Mouse (Mus musculus): ENCODE measurements around the gene Prdx6b. TPM values are rescaled to one million over a fixed set of nuclear protein-coding genes. Genes with fewer than 3 reads are reported as not detected.

Gene Prdx6b
- not detected in 2 replicates for polyA plus RNA-seq (2016; fragmentation: Nextera tagmentation; extraction: Ambion mirVana)

GRCm38 (mm10) chr2:80292172-80292571 is at the start of gene Prdx6b:
Prdx6b (plus strand) TSS chr2:80292472.
- 75% methylated on average over 8 of the region's 8 CpGs for WGBS
- no peaks in the 10 kb centered on the region for H3K36me3 ChIP-seq
- H3K4me2 ChIP-seq, result no peak within 1 kb of the TSS
- no peaks in the 10 kb centered on the region for H3K27me3 ChIP-seq (replicated peaks)
- H3K4me3 ChIP-seq, result no peak within 1 kb of the TSS
- no peak within 1 kb of the TSS for H3K27ac ChIP-seq (ENCODE audit: poor library complexity, severe bottlenecking)
- no peak for ATAC-seq (ENCODE audit: insufficient number of reproducible peaks, low FRiP score)
- H3K9me3 ChIP-seq (replicated peaks), result no peaks in the 10 kb centered on the region
- H3K9ac ChIP-seq, result no peak within 1 kb of the TSS
- no peaks in the 10 kb centered on the region for H3K4me1 ChIP-seq (replicated peaks)

GRCm38 (mm10) chr2:80247466-80247865 is 44.8 kb upstream of the Prdx6b start:
- no peaks in the 10 kb centered on the region for H3K9me3 ChIP-seq (replicated peaks)
- no peak overlapping the region for H3K4me2 ChIP-seq
- no peak overlapping the region for H3K27ac ChIP-seq (ENCODE audit: poor library complexity, severe bottlenecking)
- no peak overlapping the region for H3K9ac ChIP-seq
- H3K27me3 ChIP-seq (replicated peaks), result no peaks in the 10 kb centered on the region
- H3K4me3 ChIP-seq, result no peak overlapping the region
- no peaks in the 10 kb centered on the region for H3K36me3 ChIP-seq
- ATAC-seq (ENCODE audit: insufficient number of reproducible peaks, low FRiP score), result no peak
- peaks cover 3% of the 10 kb centered on the region for H3K4me1 ChIP-seq (replicated peaks)
- WGBS, result 62% methylated on average over 3 of the region's 3 CpGs

GRCm38 (mm10) chr2:80247868-80248267 is 44.4 kb upstream of the Prdx6b start:
- no peak for ATAC-seq (ENCODE audit: insufficient number of reproducible peaks, low FRiP score)
- no peak overlapping the region for H3K27ac ChIP-seq (ENCODE audit: poor library complexity, severe bottlenecking)
- H3K27me3 ChIP-seq (replicated peaks), result no peaks in the 10 kb centered on the region
- H3K4me3 ChIP-seq, result no peak overlapping the region
- H3K4me2 ChIP-seq, result no peak overlapping the region
- H3K36me3 ChIP-seq, result no peaks in the 10 kb centered on the region
- H3K9ac ChIP-seq, result no peak overlapping the region
- no peaks in the 10 kb centered on the region for H3K9me3 ChIP-seq (replicated peaks)
- peaks cover 3% of the 10 kb centered on the region for H3K4me1 ChIP-seq (replicated peaks)

GRCm38 (mm10) chr2:80259888-80260672 is 32.2 kb upstream of the Prdx6b start:
- 86% methylated on average over 3 of the region's 3 CpGs for WGBS
- no peaks in the 10 kb centered on the region for H3K36me3 ChIP-seq

GRCm38 (mm10) chr2:80266894-80267293 is 25.4 kb upstream of the Prdx6b start:
- WGBS, result 20% methylated on average over 11 of the region's 11 CpGs
- Histone ChIP-seq H3K9ac (no peak overlapping the region), H3K4me3 (peak overlapping the region; percentile 24; the same call in 1 of the 2 replicates), H3K27me3 (replicated peaks) (peaks cover 6% of the 10 kb centered on the region; the same call in 1 of the 2 replicates), H3K4me2 (peak overlapping the region; percentile 57), H3K9me3 (replicated peaks) (no peaks in the 10 kb centered on the region), H3K4me1 (replicated peaks) (peaks cover 6% of the 10 kb centered on the region; the same call in 1 of the 2 replicates), H3K27ac (ENCODE audit: poor library complexity, severe bottlenecking) (no peak overlapping the region), H3K36me3 (no peaks in the 10 kb centered on the region)
- ATAC-seq (ENCODE audit: insufficient number of reproducible peaks, low FRiP score), result no peak

More at GRCm38 (mm10) chr2:80259888-80260672, 32.2 kb upstream of the Prdx6b start:
- ATAC-seq (ENCODE audit: insufficient number of reproducible peaks, low FRiP score), result no peak
- H3K27ac ChIP-seq (ENCODE audit: poor library complexity, severe bottlenecking), result no peak overlapping the region
- H3K27me3 ChIP-seq (replicated peaks), result no peaks in the 10 kb centered on the region; the same call in 1 of the 2 replicates
- H3K9ac ChIP-seq, result no peak overlapping the region
- no peak overlapping the region for H3K4me2 ChIP-seq
- no peaks in the 10 kb centered on the region for H3K4me1 ChIP-seq (replicated peaks)
- no peak overlapping the region for H3K4me3 ChIP-seq
- H3K9me3 ChIP-seq (replicated peaks), result 0 out of 2 replicates have a peak, but pooled peaks cover 3% of the 10 kb centered on the region

GRCm38 (mm10) chr2:80268053-80268452 is 24.2 kb upstream of the Prdx6b start:
- peaks cover 6% of the 10 kb centered on the region; the same call in 1 of the 2 replicates for H3K4me1 ChIP-seq (replicated peaks)
- no peak for ATAC-seq (ENCODE audit: insufficient number of reproducible peaks, low FRiP score)
- no peak overlapping the region for H3K9ac ChIP-seq
- WGBS, result 56% methylated on average over 4 of the region's 4 CpGs
- no peaks in the 10 kb centered on the region for H3K9me3 ChIP-seq (replicated peaks)
- H3K4me3 ChIP-seq, result no peak overlapping the region
- H3K4me2 ChIP-seq, result no peak overlapping the region
- no peak overlapping the region for H3K27ac ChIP-seq (ENCODE audit: poor library complexity, severe bottlenecking)
- H3K27me3 ChIP-seq (replicated peaks), result 0 out of 2 replicates have a peak, but pooled peaks cover 6% of the 10 kb centered on the region
- H3K36me3 ChIP-seq, result no peaks in the 10 kb centered on the region

GRCm38 (mm10) chr2:80271431-80271830 is 20.8 kb upstream of the Prdx6b start:
- 54% methylated on average over 1 of the region's 1 CpGs for WGBS
- peaks cover 6% of the 10 kb centered on the region; the same call in 1 of the 2 replicates for H3K4me1 ChIP-seq (replicated peaks)
- no peaks in the 10 kb centered on the region for H3K9me3 ChIP-seq (replicated peaks)
- no peak overlapping the region for H3K27ac ChIP-seq (ENCODE audit: poor library complexity, severe bottlenecking)
- no peak overlapping the region for H3K4me3 ChIP-seq
- ATAC-seq (ENCODE audit: insufficient number of reproducible peaks, low FRiP score), result no peak
- H3K4me2 ChIP-seq, result no peak overlapping the region
- H3K27me3 ChIP-seq (replicated peaks), result no peaks in the 10 kb centered on the region; the same call in 1 of the 2 replicates
- no peaks in the 10 kb centered on the region for H3K36me3 ChIP-seq
- no peak overlapping the region for H3K9ac ChIP-seq

GRCm38 (mm10) chr2:80273038-80273437 is 19.2 kb upstream of the Prdx6b start:
- Histone ChIP-seq H3K27ac (ENCODE audit: poor library complexity, severe bottlenecking) (no peak overlapping the region), H3K4me3 (no peak overlapping the region), H3K27me3 (replicated peaks) (no peaks in the 10 kb centered on the region; the same call in none of the 2 replicates), H3K4me2 (no peak overlapping the region), H3K9ac (no peak overlapping the region), H3K36me3 (no peaks in the 10 kb centered on the region), H3K4me1 (replicated peaks) (peaks cover 6% of the 10 kb centered on the region; the same call in 1 of the 2 replicates), H3K9me3 (replicated peaks) (no peaks in the 10 kb centered on the region)
- WGBS, result 82% methylated on average over 3 of the region's 3 CpGs
- ATAC-seq (ENCODE audit: insufficient number of reproducible peaks, low FRiP score), result no peak

GRCm38 (mm10) chr2:80273763-80274162 is 18.5 kb upstream of the Prdx6b start:
- H3K4me2 ChIP-seq, result no peak overlapping the region
- H3K4me3 ChIP-seq, result no peak overlapping the region
- peaks cover 6% of the 10 kb centered on the region; the same call in 1 of the 2 replicates for H3K4me1 ChIP-seq (replicated peaks)
- ATAC-seq (ENCODE audit: insufficient number of reproducible peaks, low FRiP score), result no peak
- H3K36me3 ChIP-seq, result no peaks in the 10 kb centered on the region
- no peaks in the 10 kb centered on the region; the same call in none of the 2 replicates for H3K27me3 ChIP-seq (replicated peaks)
- H3K9ac ChIP-seq, result no peak overlapping the region
- H3K9me3 ChIP-seq (replicated peaks), result no peaks in the 10 kb centered on the region
- WGBS, result 80% methylated on average over 4 of the region's 4 CpGs
- no peak overlapping the region for H3K27ac ChIP-seq (ENCODE audit: poor library complexity, severe bottlenecking)

GRCm38 (mm10) chr2:80275136-80275535 is 17.1 kb upstream of the Prdx6b start:
- no peak for ATAC-seq (ENCODE audit: insufficient number of reproducible peaks, low FRiP score)
- no peak overlapping the region for H3K27ac ChIP-seq (ENCODE audit: poor library complexity, severe bottlenecking)
- WGBS, result 49% methylated on average over 2 of the region's 2 CpGs
- H3K4me3 ChIP-seq, result no peak overlapping the region
- no peak overlapping the region for H3K9ac ChIP-seq
- no peak overlapping the region for H3K4me2 ChIP-seq
- no peaks in the 10 kb centered on the region; the same call in none of the 2 replicates for H3K27me3 ChIP-seq (replicated peaks)
- H3K9me3 ChIP-seq (replicated peaks), result no peaks in the 10 kb centered on the region
- no peaks in the 10 kb centered on the region for H3K36me3 ChIP-seq
- H3K4me1 ChIP-seq (replicated peaks), result peaks cover 6% of the 10 kb centered on the region; the same call in 1 of the 2 replicates

GRCm38 (mm10) chr2:80282214-80282613 is 10.1 kb upstream of the Prdx6b start:
- H3K27ac ChIP-seq (ENCODE audit: poor library complexity, severe bottlenecking), result no peak overlapping the region
- whole genome bisulfite sequencing, result 75% methylated on average over 2 of the region's 2 CpGs

More at GRCm38 (mm10) chr2:80282214-80282613, 10.1 kb upstream of the Prdx6b start:
- Histone ChIP-seq H3K9ac (no peak overlapping the region), H3K27me3 (replicated peaks) (no peaks in the 10 kb centered on the region; the same call in 1 of the 2 replicates), H3K36me3 (no peaks in the 10 kb centered on the region), H3K4me3 (no peak overlapping the region), H3K4me1 (replicated peaks) (peaks cover 4% of the 10 kb centered on the region; the same call in 1 of the 2 replicates), H3K4me2 (no peak overlapping the region), H3K9me3 (replicated peaks) (no peaks in the 10 kb centered on the region)
- no peak for ATAC-seq (ENCODE audit: insufficient number of reproducible peaks, low FRiP score)
